Mouse (Mus musculus): Measurements from ENCODE around the gene Gm9903.

- no peak for TF ChIP-seq POLR2A (IDR thresholded peaks at IDR 0.05; ENCODE audit: extremely low read depth, insufficient read depth, low read length)
- TF ChIP-seq CTCF (IDR thresholded peaks at IDR 0.05; ENCODE audit: low read depth, low read length): no peak
These were observed 20.5 kb upstream of the Gm9903 start for GRCm38 (mm10) chr5:33609226-33609625.
